Mouse (Mus musculus) spleen, adult 12 weeks (tissue): ENCODE measurements around the gene Sik3.
"Not testable (repeated sequence)": the region's sequence is repeated elsewhere in the genome, so short reads cannot be mapped to it uniquely, and the experiment has no call there.

Experiments used
- DNase-seq: peaks from one replicate; pipeline ENCODE4 v3.0.0; 2022; ENCODE audit warnings: low spot score

Sik3 gene

DNA sequence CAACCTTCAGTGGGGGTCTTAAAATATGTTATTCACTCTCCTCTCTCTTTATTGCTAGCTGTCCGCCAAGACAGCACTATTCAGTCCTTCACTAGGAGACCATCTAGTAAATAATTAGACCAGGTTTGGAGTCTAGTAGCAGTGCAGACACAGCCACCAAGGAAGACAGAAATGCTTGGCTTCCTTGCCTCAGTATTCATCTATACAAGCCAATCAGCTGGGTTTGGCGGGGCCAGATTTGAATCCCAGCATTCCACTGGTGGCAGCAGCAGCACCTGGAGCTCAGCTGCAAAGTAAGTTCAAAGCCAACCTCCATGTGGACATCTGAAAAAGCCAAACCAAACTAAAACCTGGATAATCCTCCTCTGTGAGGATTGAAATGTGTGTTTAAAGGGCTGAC, 47.6 kb downstream of the Sik3 start:
- DNase-seq: no peak

DNA sequence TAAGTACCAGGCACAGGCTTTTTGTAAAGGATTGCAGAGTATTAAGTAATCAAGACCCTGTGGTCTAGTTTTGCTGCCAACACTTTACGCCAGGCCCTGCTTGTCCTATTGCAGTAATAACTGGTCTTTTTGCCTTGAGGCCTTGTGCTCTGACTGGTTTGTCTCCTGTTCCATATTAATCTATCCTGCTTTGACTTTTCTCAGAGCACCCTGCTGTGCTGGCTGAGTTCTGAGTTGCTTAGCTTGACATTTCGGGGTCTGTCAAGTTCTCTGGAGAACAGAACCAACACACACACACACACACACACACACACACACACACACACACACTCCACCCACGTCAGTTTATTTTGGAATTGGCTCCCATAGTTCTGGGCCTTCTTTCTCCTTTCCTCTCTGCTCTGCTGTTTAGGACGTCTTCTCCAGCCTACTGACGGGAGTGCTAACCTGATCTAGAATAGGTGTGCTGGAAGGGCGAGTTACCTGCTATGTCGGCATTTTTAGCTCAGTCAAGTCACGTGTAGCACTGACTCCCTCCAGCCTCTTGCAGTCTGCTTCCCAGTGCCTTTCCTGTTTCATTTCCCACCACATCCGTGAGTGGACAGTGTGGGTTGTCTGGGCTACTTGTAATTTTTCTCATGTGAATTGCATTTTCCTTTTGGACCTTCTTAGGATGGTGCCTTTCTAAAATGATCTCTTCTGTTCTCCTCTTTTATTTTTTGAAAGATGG, 49.2 kb downstream of the Sik3 start:
- no peak for DNase-seq

DNA sequence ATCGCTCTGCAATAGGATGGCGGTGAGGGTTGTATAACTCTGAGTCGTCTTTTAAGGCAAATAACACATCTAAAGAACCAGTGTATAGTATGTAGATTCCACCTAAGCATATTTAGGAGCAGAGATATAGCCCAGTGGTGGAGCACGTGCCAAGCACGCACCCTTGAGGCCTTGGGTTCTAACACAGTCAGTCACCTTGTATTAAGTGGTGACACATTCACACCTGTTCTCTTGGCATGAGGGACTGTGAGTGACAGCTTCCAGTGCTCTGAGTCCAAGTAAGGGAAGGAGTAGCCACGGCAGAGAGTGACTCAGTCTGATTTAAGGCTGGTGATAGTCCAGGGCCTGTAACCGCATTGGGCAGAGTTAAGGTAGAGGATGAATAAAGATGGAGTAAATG, 51.7 kb downstream of the Sik3 start:
- no peak for DNase-seq

DNA sequence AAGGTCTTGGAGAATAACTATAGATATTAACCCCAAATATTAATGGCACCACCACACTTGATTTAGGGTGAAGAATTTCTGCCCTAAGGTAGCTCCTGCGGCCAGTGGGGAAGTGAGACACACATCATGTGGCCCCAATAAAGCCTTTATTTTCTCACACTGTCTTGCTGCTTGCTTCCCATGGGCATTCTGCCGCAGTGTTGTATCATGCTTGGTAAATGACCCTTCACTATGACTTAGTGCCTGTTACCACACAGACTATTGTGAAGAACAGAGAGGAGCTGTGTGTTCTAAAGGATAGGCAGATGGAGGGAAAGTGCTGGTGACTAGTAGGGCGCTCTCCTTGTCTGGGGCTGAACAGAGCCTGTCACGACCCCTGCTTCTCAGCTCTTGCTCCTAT, 54.1 kb downstream of the Sik3 start:
- no peak for DNase-seq

DNA sequence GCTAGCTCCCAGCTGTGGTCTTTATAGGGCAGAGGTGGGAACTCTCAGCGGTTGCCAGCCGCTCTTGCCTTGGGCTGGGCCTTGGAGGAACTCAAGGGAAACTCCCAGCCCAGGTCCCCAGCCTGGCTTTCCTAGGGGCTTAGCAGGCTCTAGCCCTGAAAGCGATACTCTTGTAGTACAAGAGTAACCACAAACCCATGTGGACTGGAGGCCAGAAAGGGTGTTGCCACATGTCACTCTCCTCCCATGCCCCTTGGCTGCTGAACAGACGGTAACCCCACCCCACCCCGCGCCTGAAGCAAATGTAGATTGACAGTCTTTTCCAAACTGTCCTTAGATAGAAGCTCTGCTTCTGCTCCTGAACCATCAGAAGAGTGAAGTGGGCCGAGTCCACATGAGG, 55.1 kb downstream of the Sik3 start:
- DNase-seq: peak; percentile 7

DNA sequence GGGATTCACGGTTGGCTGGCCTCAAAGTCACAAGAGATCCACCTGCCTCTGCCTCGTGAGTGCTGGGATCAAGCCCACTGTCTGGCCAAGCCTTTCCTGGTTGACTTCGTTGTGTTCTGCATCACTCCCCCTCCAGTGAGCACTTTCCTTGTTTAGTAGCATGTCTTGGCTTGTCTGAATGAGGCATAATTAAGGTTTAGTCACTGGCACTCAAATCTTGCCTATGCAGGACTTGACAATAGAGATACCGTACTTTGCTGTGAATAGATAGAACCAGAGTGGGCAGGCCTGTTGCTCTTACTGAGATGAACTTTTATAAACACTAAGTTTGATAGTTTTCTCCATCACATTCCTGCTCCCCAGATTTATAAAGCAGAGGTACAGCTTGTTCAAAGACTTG, 56.4 kb downstream of the Sik3 start:
- no peak for DNase-seq

DNA sequence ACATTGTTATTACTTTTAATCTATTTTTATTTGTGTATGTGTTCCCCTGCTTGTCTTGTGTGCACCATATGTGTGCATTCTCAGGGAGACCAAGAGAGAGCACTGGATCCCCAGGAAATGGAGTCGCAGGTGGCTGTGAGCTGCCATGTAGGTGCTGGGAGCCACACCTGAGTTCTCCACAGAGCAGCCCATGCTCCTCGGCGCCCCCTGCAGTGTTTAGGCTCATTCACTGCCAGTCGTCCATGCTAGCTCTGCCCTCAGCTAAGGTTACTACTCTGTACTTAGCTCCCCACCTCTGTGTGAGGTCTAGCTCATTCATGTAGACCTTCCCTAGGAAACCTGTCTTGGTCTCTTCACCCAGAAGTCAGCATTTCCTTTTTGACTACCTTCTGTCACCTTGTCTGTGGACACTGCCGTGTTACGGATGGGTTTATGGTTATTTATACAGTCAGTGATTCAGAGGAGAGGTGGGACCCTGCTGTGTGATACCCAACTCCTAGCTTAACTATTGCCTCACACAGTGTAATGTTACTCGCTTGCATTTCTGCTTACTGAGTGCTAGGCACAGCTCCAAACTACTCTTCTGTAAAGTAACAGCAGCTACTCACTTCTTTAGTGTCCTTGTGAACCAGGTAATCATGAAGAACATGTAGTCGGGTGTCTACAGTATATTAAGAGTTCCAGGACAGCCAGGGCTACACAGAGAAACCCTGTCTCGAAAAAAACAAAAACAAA, 59.6 kb downstream of the Sik3 start:
- no peak for DNase-seq

DNA sequence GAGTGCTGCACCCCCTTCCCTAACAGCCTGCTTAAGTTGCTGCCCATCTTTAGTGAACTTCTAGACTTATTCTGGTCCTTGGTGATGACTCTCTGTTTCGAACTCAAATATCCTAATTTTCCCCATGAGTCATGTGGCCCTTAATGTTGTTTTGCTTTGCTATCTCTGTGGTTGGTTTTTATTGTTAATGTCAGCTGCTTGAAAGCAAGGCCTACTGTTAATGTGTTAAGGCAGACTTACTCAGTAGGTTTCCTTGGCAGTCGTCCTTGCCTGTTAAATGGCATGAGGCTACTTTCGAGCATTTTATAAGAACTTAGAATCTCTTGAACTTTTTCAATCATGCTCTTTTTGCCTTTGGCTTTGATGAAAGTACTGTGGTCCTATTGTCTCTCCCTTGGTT, 60.8 kb downstream of the Sik3 start:
- no peak for DNase-seq

DNA sequence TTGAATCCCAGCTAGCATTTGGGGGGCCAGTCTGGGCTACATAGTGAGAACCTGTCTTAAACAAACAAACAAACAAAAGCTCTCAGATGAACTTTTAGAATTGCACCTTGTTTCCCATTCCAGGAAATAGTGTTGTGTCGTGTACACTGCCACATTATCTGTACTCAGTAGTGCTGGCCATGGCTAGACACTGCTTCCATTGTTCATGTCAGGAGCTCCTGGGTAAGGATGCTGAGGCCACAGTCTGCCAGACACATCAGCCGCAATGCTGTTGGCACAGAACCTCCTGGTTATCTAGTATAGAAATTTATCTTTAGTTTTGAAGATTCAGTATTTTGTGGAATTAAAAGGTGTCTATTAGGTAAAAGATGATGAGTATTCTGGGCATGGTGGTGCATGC, 63.0 kb downstream of the Sik3 start:
- DNase-seq: no peak

DNA sequence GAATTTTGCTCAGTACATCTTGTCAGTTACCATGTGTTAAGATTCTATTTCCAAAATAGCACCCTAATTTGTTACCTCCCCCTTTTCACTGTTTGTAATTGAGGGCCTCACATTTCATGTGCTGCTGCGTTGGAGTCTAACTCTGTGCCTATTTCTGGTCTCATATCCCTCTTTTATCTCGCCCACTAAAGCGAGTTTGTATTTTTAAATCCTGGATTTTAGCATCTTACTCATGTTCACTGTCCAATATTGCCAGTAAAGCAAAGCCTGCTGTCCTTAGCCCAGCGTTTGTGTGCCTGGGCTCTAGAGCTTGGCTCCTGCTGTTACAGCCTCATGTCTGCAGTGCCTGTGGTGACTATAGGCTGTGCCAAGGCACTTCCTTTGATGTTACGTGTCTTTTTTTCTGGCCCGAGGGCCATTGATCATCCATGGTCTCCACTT, 69.8 kb downstream of the Sik3 start:
- DNase-seq: no peak

DNA sequence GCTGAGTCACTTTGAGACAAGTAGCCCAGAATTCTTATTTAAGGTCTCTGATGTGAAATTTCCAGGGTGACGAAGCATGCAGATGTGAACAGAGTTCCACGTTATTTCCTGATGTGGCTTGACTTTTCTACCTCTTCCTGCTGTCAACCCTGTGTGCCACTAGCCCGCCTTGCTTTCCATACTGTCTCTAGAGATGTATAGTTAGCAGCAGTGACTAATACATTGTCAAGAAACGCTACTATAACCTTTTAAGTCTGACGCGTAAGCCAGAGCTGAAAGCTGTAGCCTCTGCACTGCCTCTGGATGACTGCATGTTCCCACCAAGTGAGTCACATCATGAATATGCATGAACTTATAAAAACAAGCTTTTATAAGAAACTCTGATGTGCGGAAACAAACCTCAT, 70.9 kb downstream of the Sik3 start:
- DNase-seq: no peak

DNA sequence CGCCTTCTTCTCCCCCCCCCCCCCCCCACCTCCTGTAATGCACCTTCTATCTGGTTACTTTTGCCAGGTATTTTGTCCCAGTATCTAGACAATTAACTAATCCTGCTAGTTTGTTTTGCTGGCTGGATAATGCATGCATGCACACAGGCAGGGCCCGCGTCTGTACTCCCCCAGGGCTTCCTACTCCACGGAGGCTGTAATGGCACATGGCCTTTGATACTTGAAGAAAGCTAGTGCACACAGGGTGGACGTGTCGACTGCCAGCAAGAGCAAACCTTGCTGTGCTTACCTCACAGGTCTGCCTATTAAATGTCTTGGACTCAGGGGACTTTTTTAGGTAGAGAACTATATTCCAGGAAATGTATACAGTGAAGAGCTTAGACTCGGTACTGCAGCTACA, 73.3 kb downstream of the Sik3 start:
- DNase-seq: no peak

DNA sequence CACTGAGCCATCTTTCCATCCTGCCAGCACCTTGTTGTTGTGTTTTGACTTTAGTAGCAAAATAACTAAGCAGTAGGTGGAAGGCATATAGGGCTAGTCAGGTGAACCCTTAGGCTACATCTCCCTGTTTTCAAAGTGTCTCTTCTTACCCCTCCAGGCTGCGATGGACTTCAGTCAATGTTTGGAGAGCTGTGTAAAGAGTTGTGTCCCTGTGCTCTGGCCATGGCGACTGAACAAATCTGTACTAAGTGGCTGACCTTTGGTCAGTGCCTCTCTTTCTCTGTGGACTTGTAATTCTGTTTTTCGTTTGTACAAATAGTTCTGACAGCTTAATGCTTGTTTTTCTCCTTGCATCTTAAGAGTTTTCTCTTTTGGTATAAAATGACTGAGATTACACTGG, 74.2 kb downstream of the Sik3 start:
- DNase-seq: no peak

DNA sequence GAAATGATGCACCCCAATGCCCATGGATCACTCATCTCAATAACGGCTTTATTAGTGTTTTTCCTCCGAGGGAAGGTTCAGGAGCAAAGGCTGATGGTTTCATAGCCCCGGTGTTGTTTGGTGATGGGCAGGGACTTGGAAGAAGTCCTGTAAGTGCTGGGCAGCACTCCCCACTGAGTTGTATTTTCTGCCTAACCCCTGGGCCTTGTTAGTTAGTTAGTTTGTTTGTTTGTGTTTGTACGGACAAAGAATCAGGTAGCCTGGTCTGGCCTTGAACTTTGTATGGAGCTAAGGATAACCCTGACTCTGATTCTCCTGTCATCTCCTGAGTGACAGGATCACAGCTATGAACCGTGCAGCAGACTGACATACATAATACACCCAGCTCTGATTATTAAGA, 74.8 kb downstream of the Sik3 start:
- DNase-seq: no peak

DNA sequence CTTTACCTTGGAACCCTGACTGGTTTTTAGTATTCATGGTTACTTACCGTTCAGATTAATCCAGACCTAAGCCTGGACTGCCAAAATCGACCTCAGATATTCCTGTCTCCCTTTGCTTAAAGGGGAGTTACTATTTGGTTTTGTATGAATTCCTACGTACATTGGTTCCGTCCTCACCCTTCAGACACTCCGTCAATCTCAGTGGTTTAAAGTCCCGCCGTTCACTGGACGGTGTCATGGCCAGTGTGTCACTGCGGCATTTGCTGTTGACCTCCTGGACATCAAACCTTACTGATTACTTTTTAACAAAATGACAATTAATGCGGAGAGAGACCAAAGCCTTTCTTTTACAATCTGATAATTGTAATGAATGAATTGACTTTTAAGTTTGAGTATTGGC, 76.1 kb downstream of the Sik3 start:
- DNase-seq: no peak

DNA sequence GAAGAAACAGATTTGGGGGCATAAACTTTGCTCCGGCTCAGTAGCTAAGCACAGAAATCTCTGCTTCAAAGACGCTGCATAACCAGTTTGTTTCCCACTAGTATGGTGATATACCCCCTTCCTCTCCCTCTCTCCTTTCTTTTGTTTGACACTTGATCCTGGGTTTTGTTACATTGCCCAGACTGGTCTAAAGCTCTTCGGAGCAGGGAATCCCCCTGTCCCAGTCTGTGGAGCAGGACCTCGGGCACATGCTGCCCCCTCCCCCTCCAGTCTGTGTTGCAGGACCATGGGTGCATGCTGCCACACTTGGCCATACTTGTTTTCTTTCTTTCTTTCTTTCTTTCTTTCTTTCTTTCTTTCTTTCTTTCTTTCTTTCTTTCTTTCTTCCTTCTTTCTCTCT, 77.4 kb downstream of the Sik3 start:
- no peak for DNase-seq

DNA sequence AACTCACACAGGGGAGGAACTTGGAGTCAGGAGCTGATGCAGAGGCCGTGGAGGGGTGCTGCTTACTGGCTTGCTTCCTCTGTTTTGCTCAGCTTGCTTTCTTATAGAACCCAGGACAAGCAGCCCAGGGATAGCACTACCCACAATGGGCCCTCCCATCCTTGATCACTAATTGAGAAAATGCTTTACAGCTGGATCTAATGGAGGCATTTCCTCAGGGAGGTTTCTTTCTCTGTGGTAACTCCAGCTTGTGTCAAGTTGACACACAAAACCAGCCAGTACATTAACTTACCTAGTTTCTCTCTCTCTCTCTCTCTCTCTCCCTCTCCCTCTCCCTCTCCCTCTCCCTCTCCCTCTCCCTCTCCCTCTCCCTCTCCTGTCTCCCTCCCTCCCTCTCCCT, 78.5 kb downstream of the Sik3 start:
- DNase-seq: not testable (repeated sequence)

DNA sequence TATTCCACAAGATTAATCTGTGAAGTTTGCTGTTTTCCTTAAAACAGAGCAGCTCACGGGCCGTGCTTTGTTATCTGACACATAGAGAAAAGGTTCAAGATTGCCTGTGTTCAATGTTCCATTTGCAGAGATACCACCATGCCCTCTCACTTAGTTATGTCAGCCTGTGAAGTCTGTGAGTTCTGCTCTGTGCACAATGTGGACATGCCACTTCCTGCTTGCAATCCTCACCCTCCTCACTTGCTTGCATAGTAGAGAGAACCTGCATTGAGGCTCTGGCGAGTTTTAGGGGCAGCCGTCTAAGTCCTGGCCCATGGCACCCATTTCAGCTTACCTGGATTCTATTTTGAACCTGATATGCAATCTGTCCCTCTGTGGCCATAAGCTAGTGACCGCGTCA, 80.0 kb downstream of the Sik3 start:
- no peak for DNase-seq

DNA sequence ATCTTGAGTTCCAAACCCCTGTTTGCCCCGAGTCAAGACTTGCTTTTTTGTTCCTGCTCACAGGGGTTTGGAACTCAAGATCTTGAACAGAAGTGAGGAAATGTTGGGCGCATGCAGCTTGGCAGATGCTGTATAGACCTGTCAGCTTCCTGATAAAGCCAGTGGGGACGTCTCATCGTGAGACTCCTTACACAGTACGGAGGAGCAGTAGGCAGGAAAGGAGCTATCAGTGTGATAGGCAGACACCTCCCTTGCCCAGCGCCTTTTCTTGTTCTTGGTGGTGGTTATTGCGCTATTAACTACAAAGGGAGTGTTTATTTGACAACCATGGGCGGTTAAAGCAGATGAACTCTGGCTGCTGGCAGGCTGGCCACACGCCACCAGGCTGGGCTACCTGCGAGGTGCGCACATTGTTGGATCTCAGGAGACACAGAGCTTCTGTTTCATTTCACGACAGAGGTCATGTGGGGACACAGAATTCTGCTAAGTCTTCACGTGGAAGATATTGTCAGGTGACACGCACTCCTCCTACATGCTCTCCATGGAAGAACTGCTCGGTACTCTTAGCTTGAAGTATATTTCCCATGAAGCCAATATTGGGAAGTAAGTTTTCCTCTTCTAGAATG, 85.9 kb downstream of the Sik3 start:
- no peak for DNase-seq

DNA sequence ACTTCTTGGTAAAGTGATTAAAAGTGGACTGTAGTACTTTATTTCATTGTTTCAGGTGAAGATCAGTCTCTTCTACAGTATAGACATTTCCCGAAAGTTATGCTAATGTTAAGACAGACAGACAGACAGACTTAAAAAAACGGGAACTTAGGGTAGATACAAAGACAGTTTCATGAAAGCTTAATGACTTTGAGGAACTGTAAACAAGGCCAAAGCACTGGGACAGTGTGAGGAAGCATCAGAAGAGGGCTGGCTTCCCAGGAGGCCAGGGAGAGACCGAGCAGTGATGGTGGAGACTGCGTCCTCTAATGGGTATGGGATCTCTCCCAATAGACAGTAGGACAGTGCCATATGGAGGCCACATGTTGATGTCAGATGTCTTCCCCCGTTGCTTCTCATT, 86.5 kb downstream of the Sik3 start:
- no peak for DNase-seq

DNA sequence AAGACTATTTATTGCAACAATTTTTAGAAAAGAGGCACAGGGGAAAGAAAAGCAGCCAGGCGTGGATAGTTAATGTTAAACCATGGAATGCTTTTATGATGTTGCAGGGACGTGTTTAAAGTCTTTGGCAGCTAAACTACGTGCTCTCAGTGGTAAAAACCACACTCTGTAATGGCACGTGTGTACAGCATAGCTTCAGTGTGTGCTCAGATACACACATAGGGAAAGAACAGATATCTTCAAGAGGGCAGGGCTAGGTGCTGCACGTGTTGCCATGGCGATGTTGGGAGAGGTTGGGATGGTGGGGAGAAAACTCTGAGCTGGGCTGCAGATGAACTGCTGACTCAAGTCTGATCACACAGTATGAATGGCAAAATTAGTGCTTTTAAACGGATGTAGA, 90.5 kb downstream of the Sik3 start:
- no peak for DNase-seq

DNA sequence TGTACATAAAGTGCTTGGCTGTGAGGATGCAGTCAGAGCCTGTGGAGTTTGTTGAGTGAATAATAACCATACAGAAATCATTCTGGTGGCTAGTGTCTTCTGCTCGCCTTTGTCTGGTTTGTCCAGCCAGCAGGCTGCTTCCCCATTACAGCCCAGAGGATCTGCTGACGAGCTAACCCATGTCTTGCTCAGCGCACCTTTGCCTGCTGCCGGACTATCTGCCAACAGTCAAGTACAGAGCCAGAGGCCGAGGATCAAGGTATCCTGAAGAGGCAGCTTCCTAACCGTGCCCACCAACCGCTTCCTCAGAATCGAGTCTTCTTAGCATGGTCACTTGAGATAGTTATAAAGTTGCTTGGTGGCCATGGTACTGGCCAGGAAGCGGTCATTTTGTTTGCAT, 93.5 kb downstream of the Sik3 start:
- no peak for DNase-seq

DNA sequence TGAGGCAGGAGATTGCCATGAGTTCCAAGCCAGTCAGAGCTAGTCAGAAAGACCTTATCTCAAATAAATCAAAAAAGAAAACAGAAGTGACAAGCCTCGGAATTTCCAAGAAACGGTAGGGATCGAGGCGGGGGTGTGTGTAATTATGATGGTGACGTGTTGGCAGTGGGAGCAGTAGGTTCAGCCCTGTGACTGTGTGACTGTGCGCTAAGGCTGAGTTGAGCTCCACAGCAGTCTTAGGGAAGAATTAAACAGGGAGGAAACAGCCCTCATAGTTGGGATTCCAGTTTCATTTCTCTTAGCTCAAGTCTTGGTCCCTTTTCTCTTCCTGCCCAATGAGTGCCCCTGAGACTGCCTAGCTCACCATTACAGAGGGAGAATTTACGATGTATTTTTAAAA, 98.0 kb downstream of the Sik3 start:
- DNase-seq: no peak

DNA sequence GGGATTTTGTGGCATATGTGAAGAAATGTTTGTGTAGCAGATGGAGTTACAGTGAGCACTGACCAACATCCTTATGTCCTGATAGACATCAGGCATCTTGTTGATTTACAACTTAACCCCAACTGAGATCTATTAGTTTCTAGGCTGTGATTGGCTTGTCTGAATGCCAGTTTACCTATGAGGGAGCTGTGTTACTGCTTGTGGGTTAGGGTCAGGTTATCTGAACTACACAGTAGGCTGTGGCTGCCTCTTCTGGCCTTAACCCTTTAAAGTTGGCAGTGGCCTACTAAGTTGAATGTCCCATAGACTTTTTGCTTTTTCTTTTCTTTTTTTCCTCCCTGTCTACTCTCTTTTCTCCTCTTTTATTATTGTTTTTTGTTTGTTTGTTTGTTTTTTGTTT, 98.7 kb downstream of the Sik3 start:
- DNase-seq: no peak
